8 mouse cellular contexts compared by ENCODE assay signal in the genomic region with DNA sequence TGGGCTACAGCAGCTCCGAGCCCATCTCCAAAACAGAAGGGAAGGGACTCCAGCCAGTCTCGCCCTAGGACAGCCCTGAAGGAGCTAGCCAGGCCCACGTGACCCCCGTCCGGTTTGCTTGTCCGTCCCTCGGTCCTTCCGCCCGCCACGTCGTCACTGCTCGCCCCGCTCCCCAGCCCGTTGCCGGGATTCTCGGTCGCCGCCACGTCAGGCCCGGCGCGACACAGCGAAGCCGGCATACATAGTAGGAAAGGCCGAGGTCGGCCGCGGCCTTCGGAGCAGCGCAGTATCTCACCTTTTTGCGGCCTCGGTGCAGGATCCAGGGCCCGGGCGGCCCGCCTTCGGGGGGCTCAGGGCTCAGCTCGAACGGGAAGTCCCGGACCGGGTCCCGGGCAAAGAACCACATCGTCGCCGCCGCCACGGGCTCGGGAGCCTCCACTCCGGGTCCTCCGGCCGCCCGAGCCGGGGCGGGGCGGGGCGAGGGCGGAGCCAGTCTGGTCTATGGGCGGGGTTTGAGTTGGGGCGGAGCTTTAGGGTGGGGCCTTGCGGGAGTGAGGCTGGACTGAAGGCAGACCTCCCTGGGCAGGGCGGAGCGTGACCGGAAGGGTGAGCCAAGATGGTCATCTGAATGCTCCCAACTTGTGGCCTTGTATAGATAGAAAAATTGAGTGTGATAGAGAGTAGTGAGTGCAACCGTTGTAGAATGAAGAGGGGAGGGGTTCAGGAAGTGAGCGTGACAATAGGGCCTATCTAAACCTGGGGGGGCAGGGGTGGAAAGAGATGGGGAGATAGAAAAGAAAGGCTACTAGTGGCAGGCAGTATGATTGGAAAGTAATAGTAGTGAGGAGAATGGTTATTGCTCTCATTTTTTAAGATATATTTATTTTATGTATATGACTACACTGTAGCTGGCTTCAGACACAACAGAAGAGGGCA. TPM values are rescaled to one million over a fixed set of nuclear protein-coding genes. Genes with fewer than 3 reads are reported as not detected.
DNase-seq lines count a peak whose midpoint lies in the region; ATAC-seq and TF ChIP-seq lines count a peak whose summit lies in the region.

A gene (minus strand): TSS at position 495 of the 936 bp plus-strand sequence.

- peak within 1 kb of the TSS; percentile 84 for H3K9ac ChIP-seq in hindbrain, embryonic 11.5 days (ENCODE audit: low read depth, low read length)
- peak within 1 kb of the TSS; percentile 88 for H3K9ac ChIP-seq in lung, postnatal 0 days (replicated peaks; ENCODE audit: low read depth)

- peaks cover 8% of the 10 kb centered on the region for H3K4me1 ChIP-seq in hindbrain, embryonic 11.5 days (replicated peaks; ENCODE audit: control insufficient read depth, insufficient read depth, low read length)
- H3K4me1 ChIP-seq in lung, postnatal 0 days (ENCODE audit: insufficient read depth, low read depth, low read length) = peaks cover 14% of the 10 kb centered on the region

- peak within 1 kb of the TSS; percentile 74 for H3K27ac ChIP-seq in hindbrain, embryonic 11.5 days (ENCODE audit: low read depth, low read length)
- H3K27ac ChIP-seq in lung, postnatal 0 days (ENCODE audit: low read length) = peak within 1 kb of the TSS; percentile 95

- TF ChIP-seq CTCF in lung, postnatal 0 days (IDR thresholded peaks at IDR 0.05) = no peak

- H3K4me3 ChIP-seq in hindbrain, embryonic 11.5 days (ENCODE audit: low read depth, low read length) = peak within 1 kb of the TSS; percentile 89
- peak within 1 kb of the TSS; percentile 74 for H3K4me3 ChIP-seq in lung, postnatal 0 days (ENCODE audit: low read depth, low read length)

- H3K9me3 ChIP-seq in hindbrain, embryonic 11.5 days (ENCODE audit: control insufficient read depth, low read length) = no peaks in the 10 kb centered on the region
- H3K9me3 ChIP-seq in lung, postnatal 0 days (ENCODE audit: low read length) = no peaks in the 10 kb centered on the region

- H3K36me3 ChIP-seq in hindbrain, embryonic 11.5 days (ENCODE audit: control insufficient read depth, insufficient read depth, low read length) = 0 out of 2 replicates have a peak, but pooled peaks cover 4% of the 10 kb centered on the region
- H3K36me3 ChIP-seq in lung, postnatal 0 days (ENCODE audit: insufficient read depth, low read length) = peaks cover 5% of the 10 kb centered on the region

- under 1% methylated on average over 54 of the region's 64 CpGs for WGBS in hindbrain, embryonic 11.5 days
- under 1% methylated on average over 61 of the region's 64 CpGs for WGBS in lung, postnatal 0 days

- TF ChIP-seq EP300 in lung, postnatal 0 days (IDR thresholded peaks at IDR 0.05) = no peak

- peak within 1 kb of the TSS; percentile 92 for H3K4me2 ChIP-seq in hindbrain, embryonic 11.5 days (replicated peaks; ENCODE audit: low read depth, low read length)
- peak within 1 kb of the TSS; percentile 88 for H3K4me2 ChIP-seq in lung, postnatal 0 days (replicated peaks; ENCODE audit: low read depth, low read length)

- DNase-seq in MN1 (ENCODE audit: low spot score) = peak; percentile 88
- DNase-seq in cerebellum, postnatal 10 days = peak; percentile 98 to 99
- peak; percentile 88 to 92 for DNase-seq in frontal cortex, postnatal 10 days (ENCODE audit: low spot score in 2 of 2)
- DNase-seq in hindbrain, embryonic 11.5 days (ENCODE audit: low spot score) = peak; percentile 94
- DNase-seq in layer of hippocampus, postnatal 10 days (ENCODE audit: low spot score in 2 of 2) = peak; percentile 95 to 96
- DNase-seq in lung, postnatal 0 days (ENCODE audit: low spot score) = peak; percentile 96
- peak; percentile 86 for DNase-seq in ovary, postnatal 10 days (ENCODE audit: low spot score)
- DNase-seq in thymus, postnatal 10 days (ENCODE audit: low spot score in 2 of 2) = peak; percentile 83 to 92

- H3K27me3 ChIP-seq in hindbrain, embryonic 11.5 days (ENCODE audit: control insufficient read depth, insufficient read depth, low read length) = no peaks in the 10 kb centered on the region
- H3K27me3 ChIP-seq in lung, postnatal 0 days (replicated peaks; ENCODE audit: insufficient read depth, low read length) = no peaks in the 10 kb centered on the region

- peak; percentile 97 for ATAC-seq in hindbrain, embryonic 11.5 days (ENCODE audit: low FRiP score)
- peak; percentile 98 for ATAC-seq in lung, postnatal 0 days

RNA-seq across cellular contexts. Expression of the gene that starts here (rescaled TPM):
- 47.2 and 55.7 TPM in 2 replicates for polyA plus RNA-seq in hindbrain, embryonic 11.5 days (2014; fragmentation: Nextera tagmentation; extraction: Ambion mirVana)
- total RNA-seq in layer of hippocampus, postnatal 10 days (2021) = 10 to 100 TPM; 67.3 to 72.8 TPM
- 64.6 TPM in 2 replicates for polyA plus RNA-seq in lung, postnatal 0 days (2015; fragmentation: Nextera tagmentation; extraction: Ambion mirVana)

Comparison
In these comparisons a context has a peak if more than half of its experiments do, and no peak if none do; other contexts are left out.
1. Peak in every context shown above with its lines: DNase-seq, ATAC-seq, H3K4me3 ChIP-seq and H3K27ac ChIP-seq.